Mouse (Mus musculus): ENCODE data around the gene Etfrf1.

The Etfrf1 gene

GRCm38 (mm10) chr6:145210816-145211338 is at the start of gene Etfrf1, which contains the start of gene Casc1:
Gene Etfrf1, plus strand, starts transcription at chr6:145211134.
Gene Casc1, minus strand, starts transcription at chr6:145211005.
- DNase-seq (ENCODE audit: extremely low read depth, insufficient read length, low spot score): peak; percentile 100

- DNase-seq (ENCODE audit: extremely low read depth, insufficient read length, low spot score): no peak
These were observed 38.9 kb upstream of the Etfrf1 start for GRCm38 (mm10) chr6:145171892-145172606.

GRCm38 (mm10) chr6:145173781-145174191 is 37.1 kb upstream of the Etfrf1 start:
- no peak for DNase-seq (ENCODE audit: extremely low read depth, insufficient read length, low spot score)

- DNase-seq (ENCODE audit: extremely low read depth, insufficient read length, low spot score): peak; percentile 51
These were observed 35.4 kb upstream of the Etfrf1 start for GRCm38 (mm10) chr6:145175571-145175981.

- no peak for DNase-seq (ENCODE audit: extremely low read depth, insufficient read length, low spot score)
These were observed 34.5 kb upstream of the Etfrf1 start for GRCm38 (mm10) chr6:145176474-145176873.

GRCm38 (mm10) chr6:145179665-145180064 is 31.3 kb upstream of the Etfrf1 start:
- peak; percentile 34 for DNase-seq (ENCODE audit: extremely low read depth, insufficient read length, low spot score)

- DNase-seq (ENCODE audit: extremely low read depth, insufficient read length, low spot score): no peak
These were observed 28.9 kb upstream of the Etfrf1 start for GRCm38 (mm10) chr6:145182044-145182443.

- no peak for DNase-seq (ENCODE audit: extremely low read depth, insufficient read length, low spot score)
These were observed 24.8 kb upstream of the Etfrf1 start for GRCm38 (mm10) chr6:145186096-145186495.

- DNase-seq (ENCODE audit: extremely low read depth, insufficient read length, low spot score): no peak
These were observed 23.5 kb upstream of the Etfrf1 start for GRCm38 (mm10) chr6:145187093-145188088.

- no peak for DNase-seq (ENCODE audit: extremely low read depth, insufficient read length, low spot score)
These were observed 17.9 kb upstream of the Etfrf1 start for GRCm38 (mm10) chr6:145193038-145193437.

GRCm38 (mm10) chr6:145193446-145193845 is 17.5 kb upstream of the Etfrf1 start:
- no peak for DNase-seq (ENCODE audit: extremely low read depth, insufficient read length, low spot score)

- DNase-seq (ENCODE audit: extremely low read depth, insufficient read length, low spot score): no peak
These were observed 12.8 kb upstream of the Etfrf1 start for GRCm38 (mm10) chr6:145197949-145198686.

GRCm38 (mm10) chr6:145202432-145203125 is 8.4 kb upstream of the Etfrf1 start:
- DNase-seq (ENCODE audit: extremely low read depth, insufficient read length, low spot score): no peak

- no peak for DNase-seq (ENCODE audit: extremely low read depth, insufficient read length, low spot score)
These were observed 6.5 kb upstream of the Etfrf1 start for GRCm38 (mm10) chr6:145204440-145204839.

- no peak for DNase-seq (ENCODE audit: extremely low read depth, insufficient read length, low spot score)
These were observed 5.8 kb upstream of the Etfrf1 start for GRCm38 (mm10) chr6:145205142-145205541.

GRCm38 (mm10) chr6:145210056-145210680 is 766 bp upstream of the Etfrf1 start:
- DNase-seq (ENCODE audit: extremely low read depth, insufficient read length, low spot score): no peak

GRCm38 (mm10) chr6:145211376-145212305 is 707 bp downstream of the Etfrf1 start:
- no peak for DNase-seq (ENCODE audit: extremely low read depth, insufficient read length, low spot score)

GRCm38 (mm10) chr6:145213916-145214315 is 3.0 kb downstream of the Etfrf1 start:
- DNase-seq (ENCODE audit: extremely low read depth, insufficient read length, low spot score): no peak
